Mouse (Mus musculus) kidney, adult 2 months (tissue): Measurements from ENCODE around the gene Zkscan3. TPM values are rescaled to one million over a fixed set of nuclear protein-coding genes. Genes with fewer than 3 reads are reported as not detected.
A peak's percentile ranks its signal among the peaks of the same experiment; 100 is the strongest.
"Not testable (repeated sequence)": the region's sequence is repeated elsewhere in the genome, so short reads cannot be mapped to it uniquely, and the experiment has no call there.

Experiments
- DNase-seq: peaks from one replicate; pipeline ENCODE4 v3.0.0; 2021
- H3K27ac ChIP-seq: fragments of 200-500 bp; 2 replicates; pipeline ENCODE4 v1.5.1; 2012; ENCODE audit warnings: low read depth, low read length, control low read depth, inconsistent platforms; ENCODE audit not compliant: insufficient read depth
- H3K27me3 ChIP-seq: fragments of 200-500 bp; replicated peaks from 2 replicates; pipeline ENCODE4 v1.6.1; 2012; ENCODE audit warnings: mild to moderate bottlenecking, moderate library complexity, low read length, inconsistent platforms; ENCODE audit not compliant: control insufficient read depth, insufficient read depth
- H3K36me3 ChIP-seq: fragments of 200-500 bp; 2 replicates; pipeline ENCODE4 v1.6.1; 2012; ENCODE audit warnings: mild to moderate bottlenecking, moderate library complexity, low read length, inconsistent platforms; ENCODE audit not compliant: control insufficient read depth, insufficient read depth
- H3K4me1 ChIP-seq: fragments of 200-500 bp; 2 replicates; pipeline ENCODE4 v1.6.1; 2011; ENCODE audit warnings: low read length; ENCODE audit not compliant: control insufficient read depth, insufficient read depth
- H3K4me3 ChIP-seq: fragments of 200-500 bp; 2 replicates; pipeline ENCODE4 v1.5.1; 2011; ENCODE audit warnings: mild to moderate bottlenecking, low read depth, low read length, control low read depth; ENCODE audit not compliant: insufficient read depth
- CTCF ChIP-seq: fragments of 200-500 bp; conservative IDR thresholded peaks from 2 replicates; pipeline ENCODE4 v1.5.1; 2011; ENCODE audit warnings: low read depth, mild to moderate bottlenecking, control low read depth, low read length, moderate library complexity, mixed read lengths; ENCODE audit not compliant: insufficient read depth, insufficient read length
- POLR2A ChIP-seq: fragments of 200-500 bp; IDR thresholded peaks from one replicate; pipeline ENCODE4 v1.6.1; 2011; ENCODE audit warnings: low read depth, low read length, control low read depth
- WGBS: fragments of 180-500 bp; shearing (Covaris S2); methylation state at CpG from one replicate; pipeline ENCODE4 v1.1.7; 2018; 5-methylcytosine and 5-hydroxymethylcytosine counted together
- polyA plus RNA-seq: library from polyadenylated mRNA; depleted of rRNA; stranded (reverse); fragments of >200 nt; gene quantifications from 2 replicates; pipeline ENCODE4 v1.2.3, GENCODE M21; 2012

The Zkscan3 gene
- polyA plus RNA-seq, 1 experiment: 18.4 TPM

- 85% methylated on average over 2 of the region's 2 CpGs for WGBS
- no peak for DNase-seq
- Histone ChIP-seq H3K27ac (no peak overlapping the region), H3K4me1 (peaks cover 6% of the 10 kb centered on the region; the same call in 1 of the 2 replicates), H3K4me3 (no peak overlapping the region), H3K36me3 (peaks cover 17% of the 10 kb centered on the region), H3K27me3 (no peaks in the 10 kb centered on the region)
- TF ChIP-seq CTCF: no peak
Observed at GRCm38 (mm10) chr13:21397486-21397885, 5.1 kb downstream of the Zkscan3 start.

GRCm38 (mm10) chr13:21396048-21396447, 6.5 kb downstream of the Zkscan3 start:
- not testable (repeated sequence) for H3K4me1 ChIP-seq, H3K27me3 ChIP-seq, H3K4me3 ChIP-seq, H3K27ac ChIP-seq
- 94% methylated on average over 18 of the region's 18 CpGs for WGBS
- peak; percentile 33 for DNase-seq
- H3K36me3 ChIP-seq: peaks cover 24% of the 10 kb centered on the region

GRCm38 (mm10) chr13:21395623-21396022, 6.9 kb downstream of the Zkscan3 start:
- Histone ChIP-seq H3K4me1 (no peaks in the 10 kb centered on the region), H3K4me3 (no peak overlapping the region), H3K36me3 (peaks cover 28% of the 10 kb centered on the region), H3K27me3 (no peaks in the 10 kb centered on the region), H3K27ac (no peak overlapping the region)
- WGBS: 85% methylated on average over 6 of the region's 6 CpGs
- no peak for TF ChIP-seq POLR2A
- TF ChIP-seq CTCF: no peak
- no peak for DNase-seq

- no peak overlapping the region for H3K27ac ChIP-seq
- peak; percentile 42 for DNase-seq
- H3K27me3 ChIP-seq: no peaks in the 10 kb centered on the region
- peaks cover 32% of the 10 kb centered on the region for H3K36me3 ChIP-seq
- H3K4me3 ChIP-seq: no peak overlapping the region
- WGBS: 70% methylated on average over 1 of the region's 1 CpGs
- TF ChIP-seq CTCF (no peak), POLR2A (no peak)
- H3K4me1 ChIP-seq: no peaks in the 10 kb centered on the region
Observed at GRCm38 (mm10) chr13:21395211-21395610, 7.3 kb downstream of the Zkscan3 start.

GRCm38 (mm10) chr13:21377773-21378172, 24.8 kb downstream of the Zkscan3 start:
- no peak overlapping the region for H3K4me3 ChIP-seq
- WGBS: 95% methylated on average over 2 of the region's 2 CpGs
- DNase-seq: no peak
- TF ChIP-seq CTCF: no peak
- no peak for TF ChIP-seq POLR2A
- H3K36me3 ChIP-seq: no peaks in the 10 kb centered on the region
- no peaks in the 10 kb centered on the region for H3K4me1 ChIP-seq
- no peaks in the 10 kb centered on the region for H3K27me3 ChIP-seq
- H3K27ac ChIP-seq: no peak overlapping the region

DNA sequence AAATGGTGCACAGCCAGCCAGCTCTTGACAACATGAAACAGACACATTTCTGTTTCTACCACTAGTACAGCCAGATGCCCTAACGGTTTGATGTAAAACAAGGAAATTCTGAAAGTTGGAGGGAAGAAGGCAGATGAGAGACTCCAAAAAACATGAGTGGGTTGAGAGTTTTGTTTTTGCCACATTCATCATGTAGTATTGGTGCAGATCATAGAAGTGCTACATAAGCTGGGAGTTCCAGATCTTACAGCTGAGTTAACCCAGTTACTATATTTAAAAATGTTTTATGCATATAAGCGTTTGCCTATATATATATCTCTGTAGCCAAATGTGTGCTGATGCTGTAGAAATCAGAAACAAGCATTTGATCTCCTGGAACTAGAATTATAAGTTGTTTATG, 29.9 kb downstream of the Zkscan3 start:
- H3K4me1 ChIP-seq: no peaks in the 10 kb centered on the region
- no peak overlapping the region for H3K27ac ChIP-seq
- TF ChIP-seq CTCF (no peak), POLR2A (no peak)
- H3K27me3 ChIP-seq: no peaks in the 10 kb centered on the region
- H3K4me3 ChIP-seq: no peak overlapping the region
- H3K36me3 ChIP-seq: peaks cover 4% of the 10 kb centered on the region
- DNase-seq: no peak
- WGBS: 92% methylated on average over 2 of the region's 2 CpGs

DNA sequence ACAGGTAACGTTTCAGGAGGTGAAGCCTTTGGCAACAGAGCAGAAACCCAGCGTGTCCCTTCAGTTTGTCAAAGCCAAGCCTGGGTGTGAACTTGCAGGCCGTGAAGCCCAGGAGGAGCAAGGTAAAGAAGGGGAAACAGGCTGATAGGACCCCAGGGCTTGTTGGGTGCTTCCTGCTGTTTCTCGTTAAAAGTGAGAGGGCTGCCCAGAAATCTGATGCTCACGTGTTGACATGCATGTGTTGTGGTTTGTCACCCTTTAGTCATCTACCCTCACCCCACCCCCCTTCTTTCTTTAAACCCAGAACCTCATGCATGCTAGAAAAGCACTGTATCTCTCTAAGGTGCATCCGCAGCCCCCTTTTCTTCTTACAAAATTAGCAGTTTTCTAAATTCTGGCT, 35.9 kb downstream of the Zkscan3 start:
- Histone ChIP-seq H3K36me3 (peaks cover 4% of the 10 kb centered on the region), H3K27me3 (no peaks in the 10 kb centered on the region), H3K4me3 (no peak overlapping the region), H3K27ac (no peak overlapping the region), H3K4me1 (no peaks in the 10 kb centered on the region; the same call in 1 of the 2 replicates)
- TF ChIP-seq POLR2A: no peak
- no peak for TF ChIP-seq CTCF
- no peak for DNase-seq
- WGBS: 78% methylated on average over 6 of the region's 6 CpGs

DNA sequence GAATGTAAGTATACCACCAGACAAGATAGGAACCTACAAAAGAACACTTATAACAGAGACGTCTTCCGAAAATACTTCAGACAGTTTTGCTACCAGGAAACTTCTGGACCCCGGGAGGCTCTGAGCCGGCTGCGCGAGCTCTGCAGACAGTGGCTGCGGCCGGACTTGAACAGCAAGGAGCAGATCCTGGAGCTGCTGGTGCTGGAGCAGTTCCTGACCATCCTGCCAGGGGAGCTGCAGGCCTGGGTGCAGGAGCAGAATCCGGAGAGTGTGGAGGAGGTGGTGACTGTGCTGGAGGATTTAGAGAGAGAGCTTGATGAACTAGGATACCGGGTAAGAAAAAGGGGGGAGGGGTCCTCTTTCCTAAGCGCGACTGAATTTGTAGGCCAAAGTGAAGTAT, 38.8 kb downstream of the Zkscan3 start:
- H3K36me3 ChIP-seq: peaks cover 4% of the 10 kb centered on the region
- no peak overlapping the region; the same call in 1 of the 2 replicates for H3K4me3 ChIP-seq
- WGBS: 72% methylated on average over 12 of the region's 12 CpGs
- no peaks in the 10 kb centered on the region; the same call in 1 of the 2 replicates for H3K4me1 ChIP-seq
- DNase-seq: no peak
- no peaks in the 10 kb centered on the region for H3K27me3 ChIP-seq
- TF ChIP-seq CTCF: no peak
- no peak for TF ChIP-seq POLR2A
- no peak overlapping the region for H3K27ac ChIP-seq
